Mouse (Mus musculus): ENCODE measurements around the gene Il4ra.

DNA sequence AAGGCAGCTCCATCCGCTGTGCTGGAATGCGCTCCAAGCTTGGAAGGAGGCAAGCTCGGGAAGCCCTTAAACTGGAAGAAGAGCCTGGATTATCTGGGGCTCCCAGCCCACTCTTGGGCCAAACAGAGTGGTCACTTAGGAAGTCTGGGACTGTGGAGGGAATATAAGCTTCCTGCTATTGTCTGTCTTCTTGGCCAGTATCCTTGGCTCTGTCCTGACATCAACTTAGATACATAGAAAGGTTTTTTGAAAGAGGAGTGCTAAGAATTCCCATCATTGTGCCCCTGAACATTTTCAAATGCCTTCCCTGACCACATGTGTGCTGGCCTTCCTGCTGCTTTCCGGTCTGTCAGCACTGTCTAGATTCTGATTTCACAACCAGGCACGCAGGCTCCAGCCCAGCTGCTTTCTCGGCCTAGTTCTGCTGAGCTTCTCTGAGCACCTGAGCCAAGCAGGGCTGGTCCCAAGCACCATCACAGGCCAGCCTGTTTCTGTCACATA, 989 bp upstream of the Il4ra start:
- TF ChIP-seq CTCF (IDR thresholded peaks at IDR 0.05; ENCODE audit: borderline replicate concordance, control insufficient read depth, extremely low read depth, insufficient read depth, low read length, poor library complexity) (no peak), POLR2A (IDR thresholded peaks at IDR 0.05; ENCODE audit: control insufficient read depth, extremely low read depth, insufficient read depth, low read length, poor library complexity) (no peak)

All from thymus, adult 2 months (tissue).